Mouse (Mus musculus) liver, embryonic 12.5 days (tissue): ENCODE data around the gene Trim8. TPM values are rescaled to one million over a fixed set of nuclear protein-coding genes. Genes with fewer than 3 reads are reported as not detected.

Experiments
- ATAC-seq: fragments of 200-750 bp; cut with Nextera tagmentation; 2 replicates; pipeline ENCODE4 v1.8.0; 2017; ENCODE audit warnings: moderate number of reproducible peaks, mild to moderate bottlenecking, moderate library complexity
- H3K27ac ChIP-seq: fragments of 300-500 bp; sonication (generic); 2 replicates; pipeline ENCODE4 v1.5.1; 2016; ENCODE audit warnings: mild to moderate bottlenecking
- H3K27me3 ChIP-seq: fragments of 300-500 bp; sonication (generic); replicated peaks from 2 replicates; pipeline ENCODE4 v1.6.1; 2016; ENCODE audit warnings: mild to moderate bottlenecking, moderate library complexity
- H3K36me3 ChIP-seq: fragments of 300-500 bp; sonication (generic); 2 replicates; pipeline ENCODE4 v1.6.1; 2016; ENCODE audit warnings: mild to moderate bottlenecking, moderate library complexity
- H3K4me1 ChIP-seq: fragments of 300-500 bp; sonication (generic); 2 replicates; pipeline ENCODE4 v1.6.1; 2016
- H3K4me2 ChIP-seq: fragments of 300-500 bp; sonication (generic); 2 replicates; pipeline ENCODE4 v1.6.1; 2016; ENCODE audit warnings: mild to moderate bottlenecking, moderate library complexity
- H3K4me3 ChIP-seq: fragments of 300-500 bp; sonication (generic); 2 replicates; pipeline ENCODE4 v1.5.1; 2016; ENCODE audit warnings: mild to moderate bottlenecking, moderate library complexity
- H3K9ac ChIP-seq: fragments of 300-500 bp; sonication (generic); 2 replicates; pipeline ENCODE4 v1.6.1; 2016; ENCODE audit warnings: mild to moderate bottlenecking, moderate library complexity
- H3K9me3 ChIP-seq: fragments of 300-500 bp; sonication (generic); replicated peaks from 2 replicates; pipeline ENCODE4 v1.6.1; 2016; ENCODE audit warnings: mild to moderate bottlenecking, moderate library complexity
- WGBS: fragments of 180-500 bp; shearing (Covaris S2); methylation state at CpG from one replicate; pipeline ENCODE4 v1.1.7; 2016; ENCODE audit not compliant: insufficient replicate concordance; 5-methylcytosine and 5-hydroxymethylcytosine counted together
- polyA plus RNA-seq: library from polyadenylated mRNA; unstranded; fragments of >200 nt; fragmentation: Nextera tagmentation; extraction: Ambion mirVana; gene quantifications from 2 replicates; pipeline ENCODE4 v1.2.1, GENCODE M21; 2016

The Trim8 gene
- polyA plus RNA-seq: 19.0 and 19.5 TPM in 2 replicates

- Histone ChIP-seq H3K27ac (peak within 1 kb of the TSS; percentile 99), H3K27me3 (no peaks in the 10 kb centered on the region), H3K9me3 (no peaks in the 10 kb centered on the region), H3K9ac (peak within 1 kb of the TSS; percentile 96), H3K4me2 (peak within 1 kb of the TSS; percentile 99), H3K36me3 (peaks cover 15% of the 10 kb centered on the region), H3K4me3 (peak within 1 kb of the TSS; percentile 87), H3K4me1 (peaks cover 52% of the 10 kb centered on the region)
- under 1% methylated on average over 41 of the region's 64 CpGs for WGBS
- ATAC-seq: no peak
Measured at GRCm38 (mm10) chr19:46501401-46502068, at the start of gene Trim8. TSS of gene Trim8 (plus strand) at chr19:46501702.

DNA sequence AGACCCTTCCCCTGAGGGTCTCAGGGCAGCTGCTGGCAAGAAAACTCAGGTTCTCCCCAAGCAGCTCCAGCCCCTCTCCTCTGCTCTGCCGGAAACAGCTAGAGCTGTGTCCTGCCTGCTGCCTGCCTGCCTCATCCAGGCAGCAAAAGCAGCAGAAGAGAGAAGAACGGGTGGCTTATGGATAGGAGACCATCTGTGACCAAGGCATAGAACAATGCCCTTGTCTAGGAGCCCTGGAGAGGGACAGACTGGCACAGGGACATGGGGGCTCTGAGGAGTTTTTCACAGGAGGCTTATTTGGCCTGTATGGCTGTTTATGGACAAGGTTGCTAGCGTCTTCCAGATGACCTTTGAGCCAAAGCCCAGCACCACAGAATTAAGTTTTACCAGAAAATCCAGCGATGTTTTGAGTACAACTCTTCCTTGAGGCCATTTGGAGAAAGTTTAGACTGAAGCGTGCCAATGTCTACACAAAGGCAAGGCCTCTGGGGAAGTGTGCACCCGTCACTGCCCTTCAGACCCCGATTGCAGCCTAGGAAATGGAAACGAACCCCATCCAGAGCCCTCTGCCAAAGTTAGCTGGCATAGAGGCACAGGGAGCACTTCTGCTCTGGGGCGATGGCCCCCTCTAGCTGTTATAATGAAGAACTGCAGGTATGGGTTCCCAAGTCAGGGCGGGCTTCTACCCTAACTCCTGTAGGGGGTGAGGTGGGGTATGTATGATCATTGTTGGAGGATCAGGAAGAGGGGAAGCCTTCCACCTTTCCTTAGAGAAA lies 49.3 kb upstream of the Trim8 start:
- no peak for ATAC-seq
- Histone ChIP-seq H3K27ac (peak overlapping the region; percentile 45), H3K27me3 (no peaks in the 10 kb centered on the region), H3K36me3 (peaks cover 18% of the 10 kb centered on the region), H3K9ac (no peak overlapping the region), H3K4me3 (no peak overlapping the region), H3K9me3 (no peaks in the 10 kb centered on the region), H3K4me1 (peaks cover 76% of the 10 kb centered on the region), H3K4me2 (no peak overlapping the region)
- WGBS: 37% methylated on average over 10 of the region's 10 CpGs

DNA sequence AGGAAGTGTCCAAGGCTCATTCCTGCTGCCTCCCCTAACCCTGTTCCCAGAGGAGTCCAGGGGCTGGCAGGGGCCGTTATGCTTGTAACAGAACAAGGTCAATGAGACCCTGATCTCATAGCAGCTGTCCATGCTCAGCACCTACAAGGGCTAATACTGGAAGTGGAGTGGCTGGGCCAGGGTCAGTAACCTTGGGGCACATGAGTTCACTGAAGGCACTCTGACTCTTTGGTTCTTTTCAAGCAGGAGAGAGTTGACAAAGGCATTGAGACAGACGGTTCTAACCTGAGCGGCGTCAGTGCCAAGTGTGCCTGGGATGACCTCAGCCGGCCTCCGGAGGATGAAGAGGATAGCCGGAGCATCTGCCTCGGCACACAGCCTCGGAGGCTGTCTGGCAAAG lies 48.6 kb upstream of the Trim8 start:
- H3K9ac ChIP-seq: no peak overlapping the region
- peaks cover 18% of the 10 kb centered on the region for H3K36me3 ChIP-seq
- peak overlapping the region; percentile 92 for H3K27ac ChIP-seq
- no peaks in the 10 kb centered on the region for H3K27me3 ChIP-seq
- peaks cover 76% of the 10 kb centered on the region for H3K4me1 ChIP-seq
- no peak for ATAC-seq
- no peaks in the 10 kb centered on the region for H3K9me3 ChIP-seq
- no peak overlapping the region for H3K4me2 ChIP-seq
- no peak overlapping the region for H3K4me3 ChIP-seq
- 81% methylated on average over 9 of the region's 9 CpGs for WGBS

GRCm38 (mm10) chr19:46454126-46454880 lies 47.2 kb upstream of the Trim8 start:
- WGBS: 30% methylated on average over 20 of the region's 20 CpGs
- H3K9ac ChIP-seq: peak overlapping the region; percentile 65; the same call in 1 of the 2 replicates
- H3K27ac ChIP-seq: peak overlapping the region; percentile 92
- H3K27me3 ChIP-seq: no peaks in the 10 kb centered on the region
- H3K36me3 ChIP-seq: peaks cover 22% of the 10 kb centered on the region
- no peaks in the 10 kb centered on the region for H3K9me3 ChIP-seq
- H3K4me1 ChIP-seq: peaks cover 81% of the 10 kb centered on the region
- ATAC-seq: peak; percentile 19
- peak overlapping the region; percentile 20; the same call in 1 of the 2 replicates for H3K4me3 ChIP-seq
- H3K4me2 ChIP-seq: peak overlapping the region; percentile 63

GRCm38 (mm10) chr19:46455032-46455431 lies 46.5 kb upstream of the Trim8 start:
- ATAC-seq: peak; percentile 94
- Histone ChIP-seq H3K9ac (peak overlapping the region; percentile 65), H3K4me2 (peak overlapping the region; percentile 63), H3K4me3 (peak overlapping the region; percentile 20), H3K36me3 (peaks cover 27% of the 10 kb centered on the region), H3K27me3 (no peaks in the 10 kb centered on the region), H3K9me3 (no peaks in the 10 kb centered on the region), H3K27ac (peak overlapping the region; percentile 92), H3K4me1 (peaks cover 88% of the 10 kb centered on the region)
- 13% methylated on average over 1 of the region's 1 CpGs for WGBS

- ATAC-seq: no peak
- H3K27me3 ChIP-seq: no peaks in the 10 kb centered on the region
- peak overlapping the region; percentile 65 for H3K9ac ChIP-seq
- peaks cover 26% of the 10 kb centered on the region for H3K36me3 ChIP-seq
- peaks cover 88% of the 10 kb centered on the region for H3K4me1 ChIP-seq
- H3K27ac ChIP-seq: peak overlapping the region; percentile 92
- no peaks in the 10 kb centered on the region for H3K9me3 ChIP-seq
- H3K4me2 ChIP-seq: peak overlapping the region; percentile 63
- WGBS: 58% methylated on average over 8 of the region's 8 CpGs
- peak overlapping the region; percentile 20; the same call in 1 of the 2 replicates for H3K4me3 ChIP-seq
Measured at GRCm38 (mm10) chr19:46455556-46455955, 45.9 kb upstream of the Trim8 start.

DNA sequence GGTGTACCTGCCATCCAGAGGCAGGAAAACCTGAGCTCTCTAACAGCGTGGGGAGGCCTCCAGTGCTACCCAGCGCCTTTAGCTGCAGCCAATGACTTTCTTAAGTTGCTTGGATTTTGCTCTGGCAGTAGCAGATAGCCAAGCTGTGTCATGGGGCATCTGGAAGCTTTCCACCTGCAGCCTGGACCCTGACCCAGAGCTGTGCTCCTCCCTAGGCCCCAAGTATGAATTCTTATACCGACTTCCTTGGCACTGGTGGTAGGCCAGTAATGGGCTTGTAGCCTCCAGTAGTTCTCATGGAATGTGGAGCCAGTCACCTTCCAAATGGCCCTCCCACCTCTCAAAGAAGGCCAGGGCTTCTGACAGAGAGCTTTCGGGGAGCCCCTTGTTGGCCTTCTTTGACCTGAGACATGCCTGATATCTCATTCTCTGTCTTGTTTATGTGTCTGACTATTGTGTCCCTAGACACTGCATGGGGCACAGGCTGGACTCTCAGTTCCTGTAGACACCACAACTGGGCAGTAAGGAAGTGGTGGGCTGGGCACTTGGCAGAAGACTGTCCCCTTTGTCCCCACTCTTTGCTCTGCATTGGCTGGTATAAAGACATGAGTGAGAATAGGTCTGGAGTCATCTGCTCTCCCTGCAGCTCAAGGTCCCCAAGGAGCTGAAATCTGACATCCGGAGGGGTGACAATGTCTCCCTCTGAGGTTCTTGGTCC lies 45.3 kb upstream of the Trim8 start:
- WGBS: 45% methylated on average over 5 of the region's 5 CpGs
- peak overlapping the region; percentile 92 for H3K27ac ChIP-seq
- H3K9ac ChIP-seq: peak overlapping the region; percentile 32
- H3K36me3 ChIP-seq: peaks cover 24% of the 10 kb centered on the region
- H3K4me2 ChIP-seq: peak overlapping the region; percentile 63
- no peak for ATAC-seq
- H3K9me3 ChIP-seq: no peaks in the 10 kb centered on the region
- peaks cover 88% of the 10 kb centered on the region for H3K4me1 ChIP-seq
- no peak overlapping the region for H3K4me3 ChIP-seq
- H3K27me3 ChIP-seq: no peaks in the 10 kb centered on the region

- Histone ChIP-seq H3K9me3 (no peaks in the 10 kb centered on the region), H3K27ac (peak overlapping the region; percentile 18; the same call in 1 of the 2 replicates), H3K4me3 (no peak overlapping the region), H3K27me3 (no peaks in the 10 kb centered on the region), H3K4me2 (no peak overlapping the region), H3K9ac (no peak overlapping the region), H3K4me1 (peaks cover 71% of the 10 kb centered on the region), H3K36me3 (peaks cover 25% of the 10 kb centered on the region)
- ATAC-seq: no peak
- WGBS: 76% methylated on average over 5 of the region's 5 CpGs
Measured at GRCm38 (mm10) chr19:46457798-46458197, 43.7 kb upstream of the Trim8 start.

DNA sequence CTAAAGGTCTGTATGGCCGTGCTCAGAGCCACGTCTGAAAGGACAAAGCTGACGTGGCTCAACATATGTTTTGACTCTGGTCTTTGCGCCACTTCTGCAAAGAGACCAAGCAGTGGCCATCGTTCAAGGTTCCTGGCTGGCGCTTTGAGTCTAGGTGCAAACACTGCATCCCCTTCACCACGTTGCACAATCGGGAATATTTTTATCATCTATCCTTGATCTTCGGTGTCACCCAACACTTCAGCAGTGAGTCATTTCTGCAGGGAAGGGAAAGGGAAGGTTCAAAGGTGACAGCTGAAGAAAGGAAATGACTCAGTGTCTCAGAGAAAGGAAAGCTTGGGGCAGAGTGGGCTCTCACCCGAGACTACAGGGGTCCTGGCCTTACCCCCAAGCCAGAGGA lies 42.2 kb upstream of the Trim8 start:
- peaks cover 20% of the 10 kb centered on the region for H3K36me3 ChIP-seq
- no peak overlapping the region for H3K9ac ChIP-seq
- H3K27me3 ChIP-seq: no peaks in the 10 kb centered on the region
- no peak overlapping the region for H3K4me2 ChIP-seq
- H3K4me3 ChIP-seq: no peak overlapping the region
- ATAC-seq: no peak
- H3K4me1 ChIP-seq: peaks cover 57% of the 10 kb centered on the region
- H3K9me3 ChIP-seq: no peaks in the 10 kb centered on the region
- WGBS: 48% methylated on average over 10 of the region's 10 CpGs
- peak overlapping the region; percentile 55 for H3K27ac ChIP-seq

- peaks cover 20% of the 10 kb centered on the region for H3K36me3 ChIP-seq
- H3K9me3 ChIP-seq: no peaks in the 10 kb centered on the region
- ATAC-seq: no peak
- H3K4me2 ChIP-seq: no peak overlapping the region
- H3K4me3 ChIP-seq: no peak overlapping the region
- H3K9ac ChIP-seq: no peak overlapping the region
- H3K27me3 ChIP-seq: no peaks in the 10 kb centered on the region
- 0 out of 2 replicates have a peak overlapping the region, but pooled peaks have one; percentile 55 for H3K27ac ChIP-seq
- 81% methylated on average over 2 of the region's 2 CpGs for WGBS
- peaks cover 51% of the 10 kb centered on the region for H3K4me1 ChIP-seq
Measured at GRCm38 (mm10) chr19:46459889-46460288, 41.6 kb upstream of the Trim8 start.

DNA sequence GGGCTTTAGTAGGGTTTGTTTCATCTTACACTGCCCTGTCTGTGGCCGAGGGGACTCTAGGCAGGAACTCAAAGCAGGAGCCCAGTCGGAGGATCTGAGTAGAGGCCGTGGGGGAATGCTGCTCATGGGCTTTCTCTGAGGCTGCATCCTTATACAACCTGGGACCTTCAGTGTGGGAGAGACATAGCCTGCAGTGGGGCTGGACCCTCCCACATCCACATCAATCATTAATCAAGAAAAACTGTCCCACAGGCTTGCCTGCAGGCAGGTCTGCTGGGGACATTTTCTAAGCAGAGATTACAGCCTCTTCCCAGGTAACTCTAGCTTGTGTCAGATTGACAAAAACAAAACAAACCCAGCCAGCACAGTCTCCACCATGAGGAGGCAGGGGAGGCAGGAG lies 38.9 kb upstream of the Trim8 start:
- Histone ChIP-seq H3K27ac (peak overlapping the region; percentile 7; the same call in 1 of the 2 replicates), H3K27me3 (no peaks in the 10 kb centered on the region), H3K9me3 (no peaks in the 10 kb centered on the region), H3K4me2 (no peak overlapping the region), H3K4me1 (peaks cover 40% of the 10 kb centered on the region), H3K4me3 (no peak overlapping the region), H3K9ac (no peak overlapping the region), H3K36me3 (peaks cover 20% of the 10 kb centered on the region)
- no peak for ATAC-seq
- WGBS: 70% methylated on average over 3 of the region's 3 CpGs
